Mouse (Mus musculus) liver, embryonic 14.5 days (tissue): Measurements from ENCODE around the gene Poll. TPM values are rescaled to one million over a fixed set of nuclear protein-coding genes. Genes with fewer than 3 reads are reported as not detected.

Experiments used
- ATAC-seq: fragments of 200-750 bp; cut with Nextera tagmentation; 2 replicates; pipeline ENCODE4 v1.8.0; 2017; ENCODE audit warnings: moderate number of reproducible peaks, mild to moderate bottlenecking, moderate library complexity; ENCODE audit not compliant: insufficient read depth
- DNase-seq, 3 experiments: peaks; one replicate each; pipeline ENCODE4 v3.0.0-alpha.2; 2012 to 2013; ENCODE audit warnings: low read depth in 3 of 3, low spot score in 3 of 3
- H3K27ac ChIP-seq: fragments of 300-500 bp; sonication (generic); 2 replicates; pipeline ENCODE4 v1.5.1; 2014; ENCODE audit warnings: moderate library complexity, mild to moderate bottlenecking, control low read depth, inconsistent platforms
- H3K27me3 ChIP-seq: fragments of 300-500 bp; sonication (generic); 2 replicates; pipeline ENCODE4 v1.6.1; 2014; ENCODE audit warnings: mild to moderate bottlenecking, low read length, moderate library complexity; ENCODE audit not compliant: control insufficient read depth, insufficient read depth
- H3K36me3 ChIP-seq: fragments of 300-500 bp; sonication (generic); replicated peaks from 2 replicates; pipeline ENCODE4 v1.6.1; 2014; ENCODE audit warnings: low read depth; ENCODE audit not compliant: control insufficient read depth, insufficient read depth
- H3K4me1 ChIP-seq, 2 experiments: fragments of 200-500 bp in 1 of 2; fragments of 300-500 bp in 1 of 2; sonication (generic) in 1 of 2; replicated peaks; 2 replicates each; pipeline ENCODE4 v1.6.1; 2012 to 2014; ENCODE audit warnings: antibody characterized with exemption in 1 of 2, inconsistent platforms in 1 of 2, low read length in 1 of 2; ENCODE audit not compliant: control insufficient read depth in 2 of 2, insufficient read depth in 2 of 2
- H3K4me2 ChIP-seq: fragments of 300-500 bp; sonication (generic); 2 replicates; pipeline ENCODE4 v1.6.1; 2014; ENCODE audit warnings: low read depth, mild to moderate bottlenecking, control low read depth, moderate library complexity
- H3K4me3 ChIP-seq, 2 experiments: fragments of 200-500 bp in 1 of 2; fragments of 300-500 bp in 1 of 2; sonication (generic) in 1 of 2; 2 replicates each; pipeline ENCODE4 v1.5.1; 2012 to 2014; ENCODE audit warnings: low read depth in 2 of 2, low read length in 2 of 2, mild to moderate bottlenecking in 2 of 2, control low read depth in 1 of 2, inconsistent platforms in 1 of 2, moderate library complexity in 1 of 2; ENCODE audit not compliant: insufficient read depth in 1 of 2
- H3K9ac ChIP-seq: fragments of 300-500 bp; sonication (generic); replicated peaks from 2 replicates; pipeline ENCODE4 v1.6.1; 2014; ENCODE audit warnings: mild to moderate bottlenecking, control low read depth, moderate library complexity
- H3K9me3 ChIP-seq: fragments of 300-500 bp; sonication (generic); 2 replicates; pipeline ENCODE4 v1.6.1; 2016; ENCODE audit warnings: low read length, mixed read lengths; ENCODE audit not compliant: control insufficient read depth
- CTCF ChIP-seq: IDR thresholded peaks from 2 replicates; pipeline ENCODE4 v1.5.1; 2016; ENCODE audit warnings: antibody characterized with exemption, low read depth, control low read depth
- EP300 ChIP-seq: IDR thresholded peaks from 2 replicates; pipeline ENCODE4 v1.6.1; 2016; ENCODE audit warnings: antibody characterized with exemption, low read depth
- WGBS: fragments of 180-500 bp; shearing (Covaris S2); extraction: QIAGEN DNeasy Blood & Tissue Kit; methylation state at CpG from one replicate; pipeline ENCODE4 v1.1.7; 2014; ENCODE audit not compliant: insufficient replicate concordance; 5-methylcytosine and 5-hydroxymethylcytosine counted together
- polyA plus RNA-seq, 2 experiments: library from polyadenylated mRNA; depleted of rRNA in 1 of 2; stranded (reverse) in 1 of 2; unstranded in 1 of 2; fragments of >200 nt; fragmentation: Nextera tagmentation in 1 of 2; extraction: Ambion mirVana in 1 of 2; gene quantifications; 2 replicates each; pipeline versions ENCODE4 v1.2.1 to v1.2.3; 2012 to 2014

Gene Poll
- polyA plus RNA-seq (2012; rRNA removed), result 3.4 and 3.7 TPM in 2 replicates
- 4.1 and 5.0 TPM in 2 replicates for polyA plus RNA-seq (2014; fragmentation: Nextera tagmentation; extraction: Ambion mirVana)

DNA sequence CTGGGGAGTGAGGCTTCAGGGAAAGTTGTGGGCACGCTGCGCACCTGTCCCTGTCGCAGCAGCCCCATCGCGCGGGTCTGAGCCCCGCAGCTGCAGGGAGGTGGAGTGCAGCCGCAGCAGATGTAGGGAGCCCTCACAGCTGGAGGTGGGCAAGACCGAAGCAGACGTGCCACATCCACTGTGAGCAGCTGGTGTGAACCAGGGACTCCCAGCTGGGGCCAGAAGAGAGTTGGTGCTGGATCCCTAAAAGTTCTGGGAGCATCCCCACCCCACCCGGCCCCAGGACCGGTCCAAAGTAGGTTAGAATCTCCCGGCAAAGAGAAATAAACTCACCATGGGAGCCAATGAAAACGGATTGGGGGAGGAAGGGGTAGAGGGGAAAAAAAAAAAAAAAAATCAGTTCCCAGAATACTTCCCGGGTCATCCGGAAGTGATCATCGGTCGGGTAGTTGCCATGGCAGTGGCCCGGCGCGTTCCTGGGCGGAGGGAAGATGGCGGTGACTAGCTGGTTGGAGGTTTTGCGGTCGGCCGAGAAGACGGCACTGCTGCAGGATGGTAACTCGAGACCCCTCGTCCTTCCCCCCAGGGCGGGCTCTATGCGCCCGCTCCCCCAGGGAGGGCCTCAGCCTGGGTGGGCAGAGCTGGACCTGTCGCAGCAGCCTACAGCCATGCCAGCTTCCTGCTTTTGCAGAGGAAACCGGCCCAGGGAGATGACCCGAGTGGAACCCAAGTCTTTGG lies at the start of gene Poll, which contains the start of gene Gm17018:
TSS of gene Poll (minus strand) at position 379 of the 738 bp plus-strand sequence.
TSS of gene Gm17018 (plus strand) at position 463 of the 738 bp plus-strand sequence.
- H3K9ac ChIP-seq, result peak within 1 kb of the TSS; percentile 35
- 1% methylated on average over 35 of the region's 35 CpGs for WGBS

GRCm38 (mm10) chr19:45608648-45609339 lies 48.5 kb upstream of the Poll start:
- no peak overlapping the region for H3K9ac ChIP-seq
- no peaks in the 10 kb centered on the region for H3K27me3 ChIP-seq
- peaks cover 0 to 10% of the 10 kb centered on the region in 2 experiments; a peak in 2 of 4 replicates for H3K4me1 ChIP-seq
- TF ChIP-seq EP300, result no peak
- no peak for TF ChIP-seq CTCF
- H3K4me2 ChIP-seq, result no peak overlapping the region
- DNase-seq (no peak), ATAC-seq (no peak)
- WGBS, result 82% methylated on average over 13 of the region's 13 CpGs
- no peaks in the 10 kb centered on the region for H3K9me3 ChIP-seq
- no peak overlapping the region for H3K27ac ChIP-seq
- H3K4me3 ChIP-seq, result no peak overlapping the region
- no peaks in the 10 kb centered on the region for H3K36me3 ChIP-seq

More for the DNA sequence above, at the start of gene Poll, which contains the start of gene Gm17018:
- TF ChIP-seq CTCF (no peak), EP300 (no peak)
- H3K27me3 ChIP-seq, result no peaks in the 10 kb centered on the region
- ATAC-seq (peak; percentile 68), DNase-seq (peak in 1 of 3 experiments; percentile 59)
- H3K27ac ChIP-seq, result no peak within 1 kb of the TSS
- H3K9me3 ChIP-seq, result no peaks in the 10 kb centered on the region
- no peaks in the 10 kb centered on the region for H3K36me3 ChIP-seq
- peaks cover 8 to 9% of the 10 kb centered on the region in 2 experiments for H3K4me1 ChIP-seq
- H3K4me2 ChIP-seq, result peak within 1 kb of the TSS; percentile 81
- peak within 1 kb of the TSS; percentile 73 to 83 for H3K4me3 ChIP-seq

- H3K4me2 ChIP-seq, result no peak overlapping the region
- TF ChIP-seq EP300, result no peak
- TF ChIP-seq CTCF, result no peak
- no peak overlapping the region for H3K9ac ChIP-seq
- H3K9me3 ChIP-seq, result no peaks in the 10 kb centered on the region
- DNase-seq (no peak), ATAC-seq (no peak)
- H3K36me3 ChIP-seq, result no peaks in the 10 kb centered on the region
- H3K4me3 ChIP-seq, result no peak overlapping the region
- WGBS, result 80% methylated on average over 7 of the region's 7 CpGs
- H3K27me3 ChIP-seq, result no peaks in the 10 kb centered on the region
- no peak overlapping the region for H3K27ac ChIP-seq
- peaks cover 8 to 20% of the 10 kb centered on the region in 2 experiments for H3K4me1 ChIP-seq
These were observed 47.1 kb upstream of the Poll start for GRCm38 (mm10) chr19:45607479-45607878.

DNA sequence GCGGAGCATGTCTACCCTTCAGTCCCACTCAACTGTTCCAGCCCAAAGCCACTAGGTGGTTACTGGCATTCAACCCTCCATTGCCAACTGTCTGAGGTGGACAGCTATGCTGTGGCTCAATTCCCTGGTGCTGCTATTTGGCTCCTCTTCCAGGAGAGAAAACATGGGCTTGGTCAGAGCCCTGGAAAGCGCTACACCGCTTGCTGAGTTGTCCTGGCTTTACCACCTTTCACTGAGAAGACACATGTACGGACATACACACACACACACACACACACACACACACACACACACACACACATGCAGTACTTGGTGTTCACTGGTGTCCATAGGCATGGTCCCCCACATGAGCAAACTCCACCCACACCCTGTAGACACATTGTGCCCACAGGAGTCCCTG lies 46.4 kb upstream of the Poll start:
- no peak overlapping the region for H3K9ac ChIP-seq
- H3K27me3 ChIP-seq, result no peaks in the 10 kb centered on the region
- H3K27ac ChIP-seq, result no peak overlapping the region
- no peaks in the 10 kb centered on the region for H3K9me3 ChIP-seq
- H3K4me3 ChIP-seq, result no peak overlapping the region
- H3K4me1 ChIP-seq, result peaks cover 13 to 28% of the 10 kb centered on the region in 2 experiments
- no peak for TF ChIP-seq CTCF
- no peak for TF ChIP-seq EP300
- no peaks in the 10 kb centered on the region for H3K36me3 ChIP-seq
- DNase-seq (no peak), ATAC-seq (no peak)
- WGBS, result 87% methylated on average over 4 of the region's 4 CpGs
- H3K4me2 ChIP-seq, result no peak overlapping the region

DNA sequence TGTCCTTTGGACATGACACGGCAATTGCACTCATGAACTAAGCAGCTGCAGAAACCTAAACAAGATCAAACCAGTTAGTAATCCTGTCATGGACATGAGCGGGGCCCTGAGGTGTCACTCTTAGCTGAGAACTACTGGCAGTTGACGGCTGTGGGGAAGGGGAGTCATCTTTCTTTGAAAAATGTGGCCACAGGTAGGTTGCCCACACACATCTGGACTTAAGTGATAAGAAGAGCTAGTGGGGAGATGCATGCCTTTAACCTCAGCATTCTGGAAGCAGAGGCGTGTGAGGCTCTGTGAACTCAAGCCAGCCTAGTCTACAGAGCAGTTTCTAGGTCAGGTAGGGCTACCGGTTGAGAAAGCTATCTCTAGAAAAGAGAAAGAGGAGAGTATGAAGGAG lies 42.3 kb upstream of the Poll start:
- no peaks in the 10 kb centered on the region for H3K27me3 ChIP-seq
- peak overlapping the region; percentile 15; the same call in 1 of the 2 replicates for H3K4me2 ChIP-seq
- no peaks in the 10 kb centered on the region for H3K9me3 ChIP-seq
- H3K4me1 ChIP-seq, result peaks cover 13 to 33% of the 10 kb centered on the region in 2 experiments
- 11% methylated on average over 5 of the region's 5 CpGs for WGBS
- H3K27ac ChIP-seq, result peak overlapping the region; percentile 64
- TF ChIP-seq EP300 (peak; percentile 81), CTCF (no peak)
- peak; percentile 47 to 63 (median 58) for DNase-seq
- ATAC-seq, result peak; percentile 91
- H3K9ac ChIP-seq, result no peak overlapping the region; the same call in 1 of the 2 replicates
- H3K36me3 ChIP-seq, result no peaks in the 10 kb centered on the region
- no peak overlapping the region for H3K4me3 ChIP-seq
